Mouse (Mus musculus) stomach, postnatal 0 days (tissue): ENCODE measurements around the gene Rbm34.

ENCODE experiments used
- CTCF ChIP-seq: IDR thresholded peaks from 2 replicates; pipeline ENCODE4 v1.5.1; 2016; ENCODE audit warnings: antibody characterized with exemption, low read depth, mild to moderate bottlenecking, moderate library complexity
- EP300 ChIP-seq: optimal IDR thresholded peaks from 2 replicates; pipeline ENCODE3; 2016; ENCODE audit warnings: antibody characterized with exemption

GRCm38 (mm10) chr8:126937337-126937736 is 33.5 kb downstream of the Rbm34 start:
- TF ChIP-seq CTCF (no peak), EP300 (no peak)
